Mouse (Mus musculus): ENCODE results near the gene Col4a2. TPM values are rescaled to one million over a fixed set of nuclear protein-coding genes. Genes with fewer than 3 reads are reported as not detected.

Col4a2 gene
- polyA plus RNA-seq, 1 experiment from 2014 or later, result 58.8 TPM

GRCm38 (mm10) chr8:11311681-11312348 lies 790 bp upstream of the Col4a2 start:
- Histone ChIP-seq H3K4me2 (peak overlapping the region; percentile 88), H3K9me3 (no peaks in the 10 kb centered on the region), H3K9ac (peak overlapping the region; percentile 91), H3K27me3 (no peaks in the 10 kb centered on the region), H3K4me1 (peaks cover 62% of the 10 kb centered on the region), H3K4me3 (peak overlapping the region; percentile 81), H3K36me3 (peaks cover 11% of the 10 kb centered on the region; the same call in 1 of the 2 replicates), H3K27ac (peak overlapping the region; percentile 91)
- peak; percentile 15; the same call in 1 of the 2 replicates for ATAC-seq (ENCODE audit: insufficient number of reproducible peaks, insufficient read depth, low FRiP score, low TSS enrichment, low read depth)
- WGBS, result under 1% methylated on average over 34 of the region's 34 CpGs

DNA sequence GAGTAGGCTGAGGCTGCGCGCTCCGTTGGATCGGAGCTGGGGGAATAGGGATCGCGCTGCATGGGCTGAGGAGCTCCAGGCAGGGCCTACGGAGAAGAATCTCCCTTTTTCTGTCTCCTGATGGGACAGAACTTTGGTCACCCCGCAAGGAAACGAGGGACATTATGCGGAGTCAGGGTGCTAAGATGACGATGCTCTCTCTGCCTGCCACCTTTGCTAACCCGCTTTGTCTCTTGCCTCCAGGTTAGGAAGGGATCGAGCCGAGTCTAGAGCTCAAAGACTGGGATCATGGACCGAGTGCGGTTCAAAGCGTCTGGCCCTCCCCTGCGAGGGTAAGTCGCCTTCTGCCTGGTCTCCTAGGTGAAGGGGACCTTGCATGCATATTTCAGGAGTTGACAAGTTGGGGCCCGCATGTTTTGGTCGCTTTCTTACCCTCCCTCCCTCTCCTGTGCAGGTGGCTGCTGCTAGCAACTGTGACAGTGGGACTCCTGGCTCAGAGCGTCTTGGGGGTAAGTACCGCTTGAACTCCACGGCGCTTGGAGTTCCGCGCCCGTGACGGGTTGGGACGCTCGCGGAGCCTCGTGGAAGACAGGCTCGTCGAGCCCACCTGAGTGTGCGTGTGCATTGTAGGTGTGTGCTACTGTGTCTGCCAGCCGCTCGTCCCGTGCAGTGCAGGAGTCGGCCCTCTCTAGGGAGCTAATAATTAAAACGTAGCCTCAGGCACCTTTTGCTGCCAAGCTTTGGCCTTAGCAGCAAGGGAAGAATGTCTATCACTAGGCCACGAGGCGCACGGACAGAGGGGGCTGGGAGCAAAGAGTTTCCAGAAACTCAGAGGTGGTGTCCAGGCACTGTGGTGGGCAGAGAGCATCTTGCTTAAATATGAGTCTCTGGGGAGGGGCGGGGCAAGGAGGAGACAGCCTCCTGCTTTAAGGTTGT lies 839 bp downstream of the Col4a2 start:
- Histone ChIP-seq H3K9me3 (no peaks in the 10 kb centered on the region), H3K27me3 (no peaks in the 10 kb centered on the region), H3K9ac (peak overlapping the region; percentile 91), H3K36me3 (no peaks in the 10 kb centered on the region; the same call in 1 of the 2 replicates), H3K4me1 (peaks cover 51% of the 10 kb centered on the region), H3K27ac (peak overlapping the region; percentile 91), H3K4me3 (peak overlapping the region; percentile 81), H3K4me2 (peak overlapping the region; percentile 88)
- WGBS, result 2% methylated on average over 45 of the region's 45 CpGs
- peak; percentile 26; the same call in 1 of the 2 replicates for ATAC-seq (ENCODE audit: insufficient number of reproducible peaks, insufficient read depth, low FRiP score, low TSS enrichment, low read depth)

DNA sequence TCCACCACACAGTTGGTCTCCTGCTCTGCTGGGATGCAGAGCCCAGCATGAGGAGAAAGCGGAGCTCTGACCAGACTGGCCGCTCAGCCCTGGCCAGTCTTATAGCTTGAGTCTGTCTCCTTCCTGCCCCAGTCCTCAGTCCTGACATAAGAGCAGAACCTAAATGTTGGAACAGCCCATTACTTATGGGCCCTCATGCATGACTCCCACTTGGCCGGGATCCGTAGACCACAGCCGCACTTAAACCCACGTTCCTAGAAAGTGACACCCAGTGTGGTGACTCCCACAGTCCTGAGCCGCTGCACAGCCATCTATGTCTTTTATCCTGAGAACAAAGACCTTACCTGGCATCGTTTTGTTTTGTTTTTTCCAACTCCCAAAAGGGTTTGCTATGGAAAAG lies 2.0 kb downstream of the Col4a2 start:
- no peak for ATAC-seq (ENCODE audit: insufficient number of reproducible peaks, insufficient read depth, low FRiP score, low TSS enrichment, low read depth)
- WGBS, result 77% methylated on average over 8 of the region's 8 CpGs
- H3K4me2 ChIP-seq, result peak overlapping the region; percentile 88
- no peak overlapping the region for H3K27ac ChIP-seq
- H3K27me3 ChIP-seq, result no peaks in the 10 kb centered on the region
- H3K4me1 ChIP-seq, result peaks cover 41% of the 10 kb centered on the region
- 0 out of 2 replicates have a peak, but pooled peaks cover 7% of the 10 kb centered on the region for H3K36me3 ChIP-seq
- no peaks in the 10 kb centered on the region for H3K9me3 ChIP-seq
- H3K4me3 ChIP-seq, result peak overlapping the region; percentile 81
- peak overlapping the region; percentile 91; the same call in 1 of the 2 replicates for H3K9ac ChIP-seq

DNA sequence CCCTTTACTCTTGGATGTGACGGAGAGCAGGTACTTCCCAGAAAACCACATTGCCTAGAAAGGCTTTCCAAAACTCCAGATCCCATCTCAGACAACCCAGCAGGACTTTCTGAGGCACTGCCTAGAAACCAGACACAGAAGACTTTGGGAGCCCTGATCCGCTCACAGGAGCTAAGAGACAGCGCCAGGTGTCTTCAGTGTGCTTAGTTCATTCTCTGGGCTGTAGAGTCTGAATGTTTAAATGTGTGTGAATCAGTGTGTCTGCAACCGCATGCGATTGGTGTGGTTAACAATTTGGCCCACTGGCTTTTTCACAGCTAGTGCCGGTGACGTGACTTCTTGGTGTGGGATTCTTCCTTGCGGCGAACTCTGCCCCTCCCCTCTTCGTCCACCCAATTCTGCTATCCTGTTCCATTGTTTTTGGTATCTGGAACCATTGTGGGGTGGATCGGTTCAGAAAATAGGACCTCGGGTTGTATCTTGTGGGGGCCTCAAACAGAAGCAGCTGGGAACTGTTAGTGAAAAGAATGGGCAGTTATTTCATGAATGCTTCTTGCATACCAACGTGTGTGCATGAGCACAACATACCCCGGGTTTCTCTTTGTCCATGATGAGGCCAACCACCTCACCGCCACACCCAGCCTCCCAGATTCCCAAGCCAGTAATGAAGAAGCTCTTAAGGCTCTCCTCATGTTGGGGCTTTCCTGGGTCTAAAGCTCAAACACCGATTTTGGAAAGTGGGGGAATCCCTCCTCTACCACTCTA lies 2.8 kb downstream of the Col4a2 start:
- 0 out of 2 replicates have a peak, but pooled peaks cover 8% of the 10 kb centered on the region for H3K36me3 ChIP-seq
- H3K9ac ChIP-seq, result no peak overlapping the region
- ATAC-seq (ENCODE audit: insufficient number of reproducible peaks, insufficient read depth, low FRiP score, low TSS enrichment, low read depth), result no peak
- H3K4me2 ChIP-seq, result peak overlapping the region; percentile 88
- H3K4me1 ChIP-seq, result peaks cover 35% of the 10 kb centered on the region
- H3K27ac ChIP-seq, result no peak overlapping the region
- no peak overlapping the region for H3K4me3 ChIP-seq
- no peaks in the 10 kb centered on the region for H3K9me3 ChIP-seq
- WGBS, result 72% methylated on average over 16 of the region's 16 CpGs
- H3K27me3 ChIP-seq, result no peaks in the 10 kb centered on the region

GRCm38 (mm10) chr8:11316118-11316517 lies 3.5 kb downstream of the Col4a2 start:
- 85% methylated on average over 6 of the region's 6 CpGs for WGBS
- peaks cover 30% of the 10 kb centered on the region for H3K4me1 ChIP-seq
- H3K27ac ChIP-seq, result no peak overlapping the region
- H3K9me3 ChIP-seq, result no peaks in the 10 kb centered on the region
- H3K27me3 ChIP-seq, result no peaks in the 10 kb centered on the region
- no peak for ATAC-seq (ENCODE audit: insufficient number of reproducible peaks, insufficient read depth, low FRiP score, low TSS enrichment, low read depth)
- H3K4me2 ChIP-seq, result no peak overlapping the region
- no peak overlapping the region for H3K4me3 ChIP-seq
- H3K36me3 ChIP-seq, result 0 out of 2 replicates have a peak, but pooled peaks cover 8% of the 10 kb centered on the region
- H3K9ac ChIP-seq, result no peak overlapping the region

- no peak overlapping the region for H3K4me2 ChIP-seq
- no peak overlapping the region for H3K4me3 ChIP-seq
- ATAC-seq (ENCODE audit: insufficient number of reproducible peaks, insufficient read depth, low FRiP score, low TSS enrichment, low read depth), result no peak
- H3K36me3 ChIP-seq, result 0 out of 2 replicates have a peak, but pooled peaks cover 8% of the 10 kb centered on the region
- H3K9me3 ChIP-seq, result no peaks in the 10 kb centered on the region
- 90% methylated on average over 11 of the region's 11 CpGs for WGBS
- no peak overlapping the region for H3K9ac ChIP-seq
- H3K27me3 ChIP-seq, result no peaks in the 10 kb centered on the region
- peaks cover 20% of the 10 kb centered on the region for H3K4me1 ChIP-seq
- no peak overlapping the region for H3K27ac ChIP-seq
Measured at GRCm38 (mm10) chr8:11319405-11319804, 6.8 kb downstream of the Col4a2 start.

DNA sequence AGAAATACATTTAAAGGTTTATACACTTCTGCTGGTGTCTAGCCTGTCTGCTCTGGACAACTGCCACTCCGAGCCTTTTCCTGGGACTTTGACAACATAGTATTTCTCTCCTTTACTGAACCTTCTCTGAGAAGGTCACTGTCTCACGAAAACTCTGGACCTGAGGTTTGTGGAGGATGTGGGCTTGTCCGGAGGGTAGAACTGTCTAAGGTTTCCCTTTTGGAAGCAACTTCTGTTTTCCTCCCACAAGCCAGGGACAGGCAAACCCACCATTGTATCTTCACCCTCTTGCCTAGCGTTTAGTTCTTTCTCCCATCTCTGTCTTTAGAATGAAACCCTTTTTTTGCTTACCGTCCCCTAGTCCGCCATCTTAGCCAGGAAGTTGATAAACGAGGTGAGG lies 9.2 kb downstream of the Col4a2 start:
- H3K4me2 ChIP-seq, result no peak overlapping the region
- WGBS, result 87% methylated on average over 7 of the region's 7 CpGs
- H3K27me3 ChIP-seq, result no peaks in the 10 kb centered on the region
- no peak overlapping the region for H3K9ac ChIP-seq
- H3K27ac ChIP-seq, result no peak overlapping the region
- H3K36me3 ChIP-seq, result 0 out of 2 replicates have a peak, but pooled peaks cover 8% of the 10 kb centered on the region
- H3K9me3 ChIP-seq, result no peaks in the 10 kb centered on the region
- ATAC-seq (ENCODE audit: insufficient number of reproducible peaks, insufficient read depth, low FRiP score, low TSS enrichment, low read depth), result no peak
- no peak overlapping the region for H3K4me3 ChIP-seq
- H3K4me1 ChIP-seq, result peaks cover 23% of the 10 kb centered on the region

GRCm38 (mm10) chr8:11322724-11323585 lies 10.3 kb downstream of the Col4a2 start:
- no peak for ATAC-seq (ENCODE audit: insufficient number of reproducible peaks, insufficient read depth, low FRiP score, low TSS enrichment, low read depth)
- WGBS, result 83% methylated on average over 5 of the region's 5 CpGs
- no peaks in the 10 kb centered on the region for H3K27me3 ChIP-seq
- no peak overlapping the region; the same call in 1 of the 2 replicates for H3K27ac ChIP-seq
- 0 out of 2 replicates have a peak, but pooled peaks cover 8% of the 10 kb centered on the region for H3K36me3 ChIP-seq
- H3K9ac ChIP-seq, result no peak overlapping the region
- no peak overlapping the region for H3K4me3 ChIP-seq
- no peak overlapping the region for H3K4me2 ChIP-seq
- H3K4me1 ChIP-seq, result peaks cover 35% of the 10 kb centered on the region
- H3K9me3 ChIP-seq, result no peaks in the 10 kb centered on the region

DNA sequence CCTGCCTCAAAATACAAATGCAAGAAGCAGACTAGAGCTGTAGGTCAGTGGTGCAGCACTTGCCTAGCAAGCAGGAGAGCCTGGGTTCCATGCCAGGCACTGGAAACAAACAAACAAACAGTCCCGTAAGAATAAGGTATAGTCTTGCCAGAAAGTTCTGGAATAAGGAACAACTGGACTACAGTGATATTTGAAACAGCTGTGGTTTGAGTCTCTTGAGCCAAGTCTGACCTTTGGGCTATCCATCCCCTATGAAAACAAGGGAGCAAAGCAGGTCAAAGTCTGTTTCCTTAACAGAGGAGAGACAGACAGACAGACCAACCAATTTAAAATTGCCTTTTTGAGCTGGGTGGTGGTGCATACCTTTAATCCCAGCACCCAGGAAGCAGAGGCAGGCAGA lies 11.1 kb downstream of the Col4a2 start:
- 83% methylated on average over 1 of the region's 1 CpGs for WGBS
- ATAC-seq (ENCODE audit: insufficient number of reproducible peaks, insufficient read depth, low FRiP score, low TSS enrichment, low read depth), result no peak
- Histone ChIP-seq H3K36me3 (0 out of 2 replicates have a peak, but pooled peaks cover 7% of the 10 kb centered on the region), H3K4me1 (peaks cover 39% of the 10 kb centered on the region), H3K4me3 (no peak overlapping the region), H3K9me3 (no peaks in the 10 kb centered on the region), H3K27ac (0 out of 2 replicates have a peak overlapping the region, but pooled peaks have one; percentile 28), H3K4me2 (no peak overlapping the region), H3K9ac (no peak overlapping the region), H3K27me3 (no peaks in the 10 kb centered on the region)

DNA sequence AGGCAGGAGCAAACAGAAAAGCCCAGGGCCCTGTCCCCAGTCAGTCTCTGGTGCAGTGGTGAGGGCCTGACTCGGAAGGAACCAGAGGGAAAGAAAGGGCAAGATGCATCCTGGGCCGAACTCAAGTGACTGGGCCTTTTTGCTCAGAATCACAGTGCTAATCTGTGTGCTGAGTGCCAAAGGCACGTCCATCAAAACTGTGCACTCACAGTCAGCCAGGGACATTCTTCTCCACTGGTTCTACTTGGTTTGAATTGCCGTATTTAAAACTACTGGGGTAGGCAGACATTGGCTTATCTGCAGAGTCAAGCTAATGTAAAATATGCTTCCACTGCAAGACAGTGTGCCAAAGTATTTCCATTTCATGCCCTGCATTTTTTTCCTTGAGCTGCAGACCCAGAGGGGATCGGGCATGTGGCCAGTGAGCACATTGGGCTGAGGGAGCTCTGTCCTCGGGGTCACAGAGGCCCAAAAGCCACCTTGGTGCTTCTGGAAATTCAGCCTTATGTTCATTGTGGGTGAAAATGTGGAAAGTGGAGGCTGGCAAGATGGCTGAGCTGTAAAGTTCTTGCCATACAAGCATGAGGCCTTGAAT lies 12.3 kb downstream of the Col4a2 start:
- H3K36me3 ChIP-seq, result no peaks in the 10 kb centered on the region
- H3K9me3 ChIP-seq, result no peaks in the 10 kb centered on the region
- peak overlapping the region; percentile 68 for H3K27ac ChIP-seq
- no peak overlapping the region for H3K4me3 ChIP-seq
- no peaks in the 10 kb centered on the region for H3K27me3 ChIP-seq
- WGBS, result 73% methylated on average over 6 of the region's 6 CpGs
- H3K4me1 ChIP-seq, result peaks cover 39% of the 10 kb centered on the region
- no peak overlapping the region for H3K4me2 ChIP-seq
- no peak overlapping the region for H3K9ac ChIP-seq
- ATAC-seq (ENCODE audit: insufficient number of reproducible peaks, insufficient read depth, low FRiP score, low TSS enrichment, low read depth), result no peak

All from embryonic facial prominence, embryonic 13.5 days (tissue).